Mouse (Mus musculus) NIH3T3 (cell line): Measurements from ENCODE around the gene Exd2.

Source experiments
- DNase-seq: peaks from one replicate; pipeline ENCODE4 v3.0.0-alpha.2; 2012; ENCODE audit warnings: low read depth

Exd2 gene

GRCm38 (mm10) chr12:80495691-80496090 lies 32.8 kb downstream of the Exd2 start:
- DNase-seq = no peak

- peak; percentile 65 for DNase-seq
These were observed 35.5 kb downstream of the Exd2 start for GRCm38 (mm10) chr12:80498356-80498755.

GRCm38 (mm10) chr12:80500506-80500905 lies 37.6 kb downstream of the Exd2 start:
- no peak for DNase-seq

- peak; percentile 90 for DNase-seq
These were observed 41.8 kb downstream of the Exd2 start for GRCm38 (mm10) chr12:80504718-80505117.

- peak; percentile 31 for DNase-seq
These were observed 44.3 kb downstream of the Exd2 start for GRCm38 (mm10) chr12:80507041-80507745.

GRCm38 (mm10) chr12:80517977-80518376 lies 55.1 kb downstream of the Exd2 start, which contains the start of gene Galnt16:
TSS of gene Galnt16 (plus strand) at chr12:80518277.
- no peak for DNase-seq

- DNase-seq = no peak
These were observed 55.5 kb downstream of the Exd2 start for GRCm38 (mm10) chr12:80518393-80518756.

GRCm38 (mm10) chr12:80518757-80519620 lies 56.1 kb downstream of the Exd2 start:
- no peak for DNase-seq

GRCm38 (mm10) chr12:80519621-80520332 lies 56.9 kb downstream of the Exd2 start:
- DNase-seq = no peak

- peak; percentile 80 for DNase-seq
These were observed 59.1 kb downstream of the Exd2 start for GRCm38 (mm10) chr12:80522006-80522405.

GRCm38 (mm10) chr12:80524276-80524921 lies 61.5 kb downstream of the Exd2 start:
- no peak for DNase-seq

GRCm38 (mm10) chr12:80525513-80525912 lies 62.6 kb downstream of the Exd2 start:
- DNase-seq = no peak

- DNase-seq = no peak
These were observed 63.6 kb downstream of the Exd2 start for GRCm38 (mm10) chr12:80526511-80526910.

- no peak for DNase-seq
These were observed 65.0 kb downstream of the Exd2 start for GRCm38 (mm10) chr12:80527727-80528389.

- DNase-seq = no peak
These were observed 67.2 kb downstream of the Exd2 start for GRCm38 (mm10) chr12:80530052-80530451.

GRCm38 (mm10) chr12:80530630-80531029 lies 67.7 kb downstream of the Exd2 start:
- DNase-seq = no peak

- no peak for DNase-seq
These were observed 68.7 kb downstream of the Exd2 start for GRCm38 (mm10) chr12:80531585-80531984.

GRCm38 (mm10) chr12:80533876-80534275 lies 71.0 kb downstream of the Exd2 start:
- no peak for DNase-seq

GRCm38 (mm10) chr12:80537313-80537712 lies 74.4 kb downstream of the Exd2 start:
- no peak for DNase-seq

- no peak for DNase-seq
These were observed 75.4 kb downstream of the Exd2 start for GRCm38 (mm10) chr12:80538311-80538710.

- no peak for DNase-seq
These were observed 82.4 kb downstream of the Exd2 start for GRCm38 (mm10) chr12:80545310-80545709.
